Mouse (Mus musculus): ENCODE measurements around the gene Fhdc1. TPM values are rescaled to one million over a fixed set of nuclear protein-coding genes. Genes with fewer than 3 reads are reported as not detected.

Fhdc1 gene
- 0.83 and 1.3 TPM in 2 replicates for polyA plus RNA-seq (2021; fragmentation: Nextera tagmentation)
- long read RNA-seq, experiment 1, full-length matches to known transcripts: 5 of 10 reads
- long read RNA-seq, experiment 1, partial matches to known transcripts: 5 of 10 reads
- long read RNA-seq, experiment 1, other reads (novel, unspliced or antisense): 0 of 10 reads
- long read RNA-seq, experiment 2: 0 reads

DNA sequence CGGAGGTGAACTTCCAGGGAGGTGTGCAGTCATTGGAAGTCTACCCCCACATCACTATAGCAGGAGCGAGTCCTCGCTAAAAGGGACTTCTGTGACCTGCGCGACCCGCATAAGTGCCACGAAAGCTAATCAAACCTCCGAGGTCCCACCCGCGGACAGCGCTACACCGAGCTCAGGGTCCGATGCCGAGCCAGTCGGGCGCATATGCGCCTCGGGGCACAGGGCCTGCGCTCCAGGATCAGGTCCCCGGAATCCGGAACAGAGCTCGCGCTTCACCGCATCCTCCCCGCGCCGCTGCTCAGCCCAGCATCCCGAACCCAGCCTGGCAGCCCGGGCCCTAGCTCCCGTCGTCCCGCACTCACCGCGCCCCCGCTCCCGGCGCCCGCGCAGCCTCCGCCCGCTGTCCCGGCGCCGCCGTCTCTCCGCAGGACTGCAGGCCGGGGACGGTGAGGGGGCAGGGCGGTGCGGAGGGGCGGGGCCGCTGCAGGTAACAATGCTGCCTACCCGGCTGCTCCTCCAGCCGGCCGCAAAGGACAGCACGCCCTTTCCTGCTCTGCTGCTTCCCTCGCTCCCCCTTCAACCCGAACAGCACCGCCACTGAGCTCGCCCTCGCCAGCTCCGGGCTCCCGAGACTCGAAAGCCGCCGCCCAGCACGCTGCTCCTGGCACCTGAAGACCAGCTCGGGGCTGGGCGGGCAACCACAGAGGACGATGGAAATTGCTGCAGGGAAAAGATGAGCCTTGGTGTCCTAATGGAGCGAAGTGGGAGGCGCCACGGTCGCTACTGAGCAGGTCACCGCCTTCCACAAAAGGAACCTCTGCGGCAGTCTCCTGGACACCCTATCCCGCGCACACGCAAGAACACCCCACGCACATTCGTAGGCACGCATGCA, at the start of gene Fhdc1:
Gene Fhdc1 (minus strand): TSS at position 424 of the 892 bp plus-strand sequence.

Other genes with a start within 250 kb of the Fhdc1 start
- 56.9 and 90.0 TPM in 2 replicates for gene Trim2, start 173.6 kb downstream of the Fhdc1 start, polyA plus RNA-seq (2021; fragmentation: Nextera tagmentation)
- gene Arfip1, start 102.2 kb upstream of the Fhdc1 start, polyA plus RNA-seq (2021; fragmentation: Nextera tagmentation): 6.2 and 12.8 TPM in 2 replicates
- not detected in 2 replicates for gene Tigd4, start 113.1 kb upstream of the Fhdc1 start, polyA plus RNA-seq (2021; fragmentation: Nextera tagmentation)
- gene Tmem154, start 185.8 kb upstream of the Fhdc1 start, polyA plus RNA-seq (2021; fragmentation: Nextera tagmentation): 0.17 and 0.46 TPM in 2 replicates

Data from left cerebral cortex, adult 6 months (tissue).